Mouse (Mus musculus) T-helper 1 cell (primary cell): ENCODE measurements around the gene Cyp4a29.
"Not testable (repeated sequence)": the region's sequence is repeated elsewhere in the genome, so short reads cannot be mapped to it uniquely, and the experiment has no call there.

ENCODE experiments used
- in situ Hi-C: fragments of 300-600 bp; cut with MboI, MseI; formaldehyde crosslinking; loops from one replicate; pipeline ENCODE4 v1.15.1; 2025; ENCODE audit warnings: high pct_unique_total_duplicates

Cyp4a29 gene

GRCm38 (mm10) chr4:115241784-115242183 lies at the start of gene Cyp4a29:
TSS of gene Cyp4a29 (plus strand) at chr4:115242084.
- in situ Hi-C loops = no loop called here

- in situ Hi-C loops = not testable (repeated sequence)
These were observed 9.0 kb upstream of the Cyp4a29 start for GRCm38 (mm10) chr4:115232901-115233300.

GRCm38 (mm10) chr4:115236462-115237096 lies 5.3 kb upstream of the Cyp4a29 start:
- in situ Hi-C loops = no loop called here

- in situ Hi-C loops = not testable (repeated sequence)
These were observed 23.0 kb downstream of the Cyp4a29 start for GRCm38 (mm10) chr4:115264687-115265569.

GRCm38 (mm10) chr4:115278215-115278982 lies 36.5 kb downstream of the Cyp4a29 start:
- in situ Hi-C loops = not testable (repeated sequence)

GRCm38 (mm10) chr4:115280342-115280741 lies 38.5 kb downstream of the Cyp4a29 start:
- in situ Hi-C loops = no loop called here

- in situ Hi-C loops = not testable (repeated sequence)
These were observed 38.9 kb downstream of the Cyp4a29 start for GRCm38 (mm10) chr4:115280779-115281178.

GRCm38 (mm10) chr4:115281231-115281767 lies 39.4 kb downstream of the Cyp4a29 start:
- in situ Hi-C loops = not testable (repeated sequence)

GRCm38 (mm10) chr4:115298746-115299145 lies 56.9 kb downstream of the Cyp4a29 start, which contains the start of gene Cyp4a12a:
TSS of gene Cyp4a12a (plus strand) at chr4:115299046.
- in situ Hi-C loops = loop anchor here (5.0 kb wide), 1 partner anchor 114 kb away; the partner anchor contains the start of gene Cyp4a12b
